Mouse (Mus musculus): Measurements from ENCODE around the gene Hoxa7.

The Hoxa7 gene

DNA sequence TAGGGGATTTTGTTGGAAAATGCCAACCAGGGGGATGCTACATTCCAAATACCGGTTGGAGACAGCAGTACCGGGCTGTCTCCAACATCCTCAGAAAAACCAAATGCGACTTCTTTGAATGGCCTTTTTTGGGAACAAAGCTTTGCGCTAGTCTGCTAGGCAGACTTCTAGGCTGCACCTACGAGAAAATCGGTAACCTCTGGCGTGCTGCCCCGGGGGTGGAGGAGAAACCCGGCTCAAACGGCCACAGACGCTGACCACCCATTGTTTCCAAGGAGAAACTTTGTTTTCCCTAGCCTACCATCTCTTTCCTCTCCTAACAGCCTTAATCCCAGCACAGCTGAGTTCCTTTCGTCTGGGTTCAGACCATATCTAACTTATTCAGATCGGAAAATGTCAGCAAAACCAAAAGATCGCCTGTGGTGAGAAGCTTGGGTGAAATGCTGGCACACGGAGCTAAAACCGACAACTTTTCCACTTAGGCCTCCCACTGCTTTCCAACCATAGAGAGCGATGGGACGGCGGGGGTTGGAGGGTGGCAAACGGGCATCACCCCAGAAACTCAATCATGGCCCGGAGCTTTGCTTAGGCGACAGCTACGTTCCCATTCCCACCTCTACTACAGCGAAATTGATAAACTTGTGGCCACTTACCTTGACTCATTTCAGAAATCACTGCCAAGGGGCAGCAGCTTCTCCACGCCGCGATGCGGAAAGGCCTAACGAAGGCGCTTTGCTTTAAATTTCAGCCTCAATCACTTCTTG, 18.2 kb upstream of the Hoxa7 start:
- DNase-seq (ENCODE audit: low read depth, low spot score): no peak

DNA sequence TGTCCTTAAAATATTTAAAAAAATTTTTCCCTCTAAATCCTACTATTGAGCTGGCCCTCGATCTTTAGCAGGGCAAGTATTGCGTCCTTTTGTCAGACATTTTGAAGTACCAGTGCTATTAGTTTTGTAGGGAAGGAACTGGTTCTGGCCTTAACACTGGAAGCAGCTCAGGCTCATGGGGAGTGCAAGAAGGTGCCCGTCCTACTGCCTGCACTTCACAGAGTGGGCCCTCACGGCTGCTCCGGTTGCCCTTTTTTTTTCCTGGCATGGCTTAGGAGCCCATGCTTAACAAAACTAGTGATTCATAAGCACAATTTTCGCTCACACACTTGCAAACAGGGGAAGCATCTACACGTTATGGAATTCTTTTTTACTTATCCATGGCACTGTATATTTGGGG, 17.3 kb upstream of the Hoxa7 start:
- no peak for DNase-seq (ENCODE audit: low read depth, low spot score)

- DNase-seq (ENCODE audit: low read depth, low spot score): no peak
Observed at GRCm38 (mm10) chr6:52238155-52238545, 16.5 kb upstream of the Hoxa7 start.

- no peak for DNase-seq (ENCODE audit: low read depth, low spot score)
Observed at GRCm38 (mm10) chr6:52237346-52238154, 15.9 kb upstream of the Hoxa7 start.

- no peak for DNase-seq (ENCODE audit: low read depth, low spot score)
Observed at GRCm38 (mm10) chr6:52236806-52237205, 15.2 kb upstream of the Hoxa7 start.

DNA sequence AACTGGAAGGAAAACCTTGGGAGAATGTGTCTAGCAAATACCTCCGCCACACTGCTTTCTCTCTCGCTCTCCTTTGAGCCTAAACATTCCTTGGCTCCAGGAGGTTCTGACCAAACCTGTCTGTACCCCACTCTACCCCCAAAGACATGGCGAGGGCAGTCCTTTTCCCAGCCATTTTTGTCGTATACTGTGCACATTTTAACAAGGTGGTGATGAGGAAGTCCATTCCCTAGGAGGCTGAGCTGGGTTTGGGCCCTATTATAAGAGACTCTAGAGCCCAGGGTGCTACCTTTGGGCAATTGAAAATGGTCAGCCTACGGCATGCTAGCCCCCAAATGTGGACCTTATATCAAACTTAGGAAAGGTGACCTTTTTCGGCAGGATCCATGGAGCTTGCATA, 14.2 kb upstream of the Hoxa7 start:
- DNase-seq (ENCODE audit: low read depth, low spot score): no peak

- no peak for DNase-seq (ENCODE audit: low read depth, low spot score)
Observed at GRCm38 (mm10) chr6:52235267-52235666, 13.6 kb upstream of the Hoxa7 start.

DNA sequence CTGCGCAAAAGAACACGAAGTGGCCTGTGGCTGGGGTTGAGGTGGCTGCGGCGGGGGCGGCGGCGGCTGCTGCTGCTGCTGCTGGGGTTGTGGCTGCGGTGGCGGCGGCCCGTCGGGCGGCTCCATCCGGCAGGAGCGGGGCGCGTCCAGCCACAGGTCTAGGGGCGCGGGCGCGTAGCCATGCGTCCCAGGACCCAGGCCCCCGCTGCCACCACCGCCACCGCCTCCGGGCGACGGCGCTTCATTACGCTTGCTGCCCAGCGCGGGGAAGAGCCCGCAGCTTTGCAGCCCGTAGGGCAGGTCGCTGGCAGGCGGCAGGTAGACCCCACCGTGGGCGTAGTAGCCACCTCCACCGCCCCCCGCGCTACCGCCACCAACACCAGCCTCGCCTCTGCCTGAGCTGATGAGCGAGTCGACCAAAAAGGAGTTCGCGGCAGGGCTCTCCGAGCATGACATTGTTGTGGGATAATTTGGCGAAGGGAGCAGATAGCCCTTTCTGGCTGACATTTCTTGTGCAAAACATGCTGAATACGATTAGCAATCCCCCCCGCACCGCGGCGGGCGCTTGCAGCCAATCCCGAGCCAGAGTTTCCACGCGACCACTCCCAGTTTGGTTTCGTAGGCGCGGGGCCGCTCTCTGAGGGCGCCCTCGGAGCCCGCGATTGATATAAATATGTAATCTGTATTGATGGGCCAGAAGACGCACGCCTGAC, 12.9 kb upstream of the Hoxa7 start:
- DNase-seq (ENCODE audit: low read depth, low spot score): no peak

- no peak for DNase-seq (ENCODE audit: low read depth, low spot score)
Observed at GRCm38 (mm10) chr6:52233546-52234427, 12.1 kb upstream of the Hoxa7 start.

DNA sequence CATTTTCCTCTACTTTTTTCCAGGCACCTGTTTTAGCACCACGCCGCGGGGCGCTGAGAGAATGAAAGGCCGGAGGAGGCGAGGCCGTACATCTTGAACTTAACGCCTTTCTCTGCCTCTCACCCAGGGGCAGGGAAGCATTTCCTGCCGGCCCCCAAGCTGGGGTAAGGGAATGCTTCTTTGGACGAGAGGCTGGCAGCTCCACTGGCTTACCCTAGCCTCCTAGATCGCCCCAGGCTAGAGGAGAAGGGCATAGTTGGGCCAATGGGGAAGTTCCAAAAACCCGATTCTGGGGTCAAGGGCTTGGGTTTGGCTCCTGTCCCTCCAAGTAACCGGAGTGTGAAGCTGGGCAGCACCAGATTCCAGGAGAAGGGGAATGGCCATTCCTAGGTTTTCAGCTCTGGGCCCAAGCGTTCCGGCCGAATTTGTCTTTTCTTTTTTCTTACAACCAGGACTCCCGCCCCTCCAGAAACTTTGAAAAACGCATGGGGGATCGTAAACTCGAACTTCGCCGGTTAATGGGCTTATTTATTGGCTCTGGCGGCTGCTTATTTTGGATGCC, 11.4 kb upstream of the Hoxa7 start:
- no peak for DNase-seq (ENCODE audit: low read depth, low spot score)

DNA sequence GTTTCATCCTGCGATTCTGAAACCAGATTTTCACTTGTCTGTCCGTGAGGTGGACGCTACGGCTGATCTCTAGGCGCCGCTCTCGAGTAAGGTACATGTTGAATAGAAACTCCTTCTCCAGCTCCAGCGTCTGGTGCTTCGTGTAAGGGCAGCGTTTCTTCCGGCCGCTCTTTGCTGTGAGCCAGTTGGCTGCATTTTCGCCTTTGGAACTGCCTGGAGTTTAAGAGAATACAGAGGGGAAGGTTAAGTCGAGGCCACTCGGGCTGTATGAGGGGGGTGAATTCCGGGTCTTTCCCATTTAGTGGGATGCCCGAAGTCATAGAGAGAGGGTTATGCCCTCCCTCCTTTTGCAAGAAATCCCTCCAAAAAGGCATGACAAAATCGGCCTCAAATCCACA, 10.9 kb upstream of the Hoxa7 start:
- no peak for DNase-seq (ENCODE audit: low read depth, low spot score)

GRCm38 (mm10) chr6:52231885-52232567, 10.4 kb upstream of the Hoxa7 start:
- no peak for DNase-seq (ENCODE audit: low read depth, low spot score)

DNA sequence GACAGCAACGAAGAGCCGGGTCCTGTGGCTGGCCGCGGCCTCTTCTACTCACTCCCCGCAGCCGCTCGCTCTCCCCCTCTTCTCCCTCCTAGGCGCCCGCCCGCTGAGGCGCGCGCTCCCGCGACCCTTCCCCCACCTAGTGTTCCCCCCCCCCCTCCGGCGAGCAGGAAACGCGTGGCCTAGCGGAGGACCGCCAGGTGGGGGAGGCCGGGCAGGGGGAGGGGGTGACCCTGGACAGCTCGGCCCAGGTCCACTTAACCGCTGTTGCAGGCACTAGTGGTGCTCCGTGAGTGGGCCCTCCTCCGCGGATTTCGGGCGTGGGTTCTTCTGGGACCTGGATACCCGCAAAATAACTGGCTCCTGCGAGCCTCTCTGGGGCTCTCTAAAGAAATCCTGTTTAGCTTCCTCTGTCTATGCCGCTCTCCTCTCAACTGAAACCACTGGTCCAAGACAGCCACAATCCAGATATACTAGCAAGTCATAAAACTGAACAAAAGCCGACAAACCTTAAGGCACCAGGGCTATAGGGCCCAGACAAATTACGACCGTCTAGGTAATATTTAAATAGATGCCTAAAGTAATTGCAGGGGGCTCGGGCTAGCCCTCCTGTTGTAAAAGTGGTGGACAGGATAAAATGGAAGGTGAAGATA, 9.0 kb upstream of the Hoxa7 start, which contains the start of gene Hoxa9:
Gene Hoxa9 (minus strand): TSS at position 574 of the 650 bp plus-strand sequence.
- no peak for DNase-seq (ENCODE audit: low read depth, low spot score)

- no peak for DNase-seq (ENCODE audit: low read depth, low spot score)
Observed at GRCm38 (mm10) chr6:52229558-52230416, 8.1 kb upstream of the Hoxa7 start.

- no peak for DNase-seq (ENCODE audit: low read depth, low spot score)
Observed at GRCm38 (mm10) chr6:52228475-52229465, 7.1 kb upstream of the Hoxa7 start.

- no peak for DNase-seq (ENCODE audit: low read depth, low spot score)
Observed at GRCm38 (mm10) chr6:52227470-52228222, 6.0 kb upstream of the Hoxa7 start.
